Mouse (Mus musculus) monocyte, adult 2 months (primary cell): ENCODE measurements around the gene Acsf3.

Source experiments
- DNase-seq, 2 experiments: peaks; one replicate each; pipeline ENCODE4 v3.0.0; 2022; ENCODE audit warnings: low spot score in 2 of 2, low read depth in 1 of 2

The Acsf3 gene

DNA sequence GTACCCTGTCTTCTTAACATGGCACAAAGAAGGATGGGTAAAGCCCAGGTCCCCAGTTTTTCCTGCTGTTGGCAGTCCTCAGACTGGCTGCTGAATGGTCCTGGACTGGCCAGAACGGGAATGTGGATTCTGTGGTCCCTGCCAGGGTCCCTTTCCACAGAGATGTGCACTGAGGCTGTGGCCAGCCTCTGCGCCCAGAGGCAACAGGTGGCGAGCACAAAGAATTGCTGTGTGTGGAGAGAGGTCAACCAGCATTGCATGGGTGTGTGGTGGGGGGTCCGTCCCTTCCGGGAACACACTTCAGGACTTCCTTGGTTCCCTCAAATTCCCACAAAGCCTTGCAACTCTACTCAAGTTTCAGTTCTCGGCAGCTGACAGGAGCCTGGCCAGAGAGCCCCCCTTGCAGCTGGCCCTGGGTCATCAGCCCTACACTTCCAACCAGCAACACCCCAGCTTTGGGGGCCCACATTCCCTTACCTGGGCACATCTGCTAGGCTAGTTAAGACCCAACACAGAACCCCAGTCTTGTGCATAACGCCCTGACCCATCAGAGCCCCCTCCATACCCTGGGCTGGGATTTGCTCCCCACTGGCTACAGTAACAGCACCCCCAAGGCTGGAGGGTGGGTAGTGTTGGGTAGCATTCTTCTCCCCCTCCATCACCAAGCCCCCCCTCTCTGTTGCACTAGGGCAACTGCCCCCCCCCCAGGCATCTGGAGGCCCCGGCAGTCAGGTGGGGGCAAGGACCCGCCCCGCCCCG lies 74.0 kb downstream of the Acsf3 start:
- DNase-seq: no peak

DNA sequence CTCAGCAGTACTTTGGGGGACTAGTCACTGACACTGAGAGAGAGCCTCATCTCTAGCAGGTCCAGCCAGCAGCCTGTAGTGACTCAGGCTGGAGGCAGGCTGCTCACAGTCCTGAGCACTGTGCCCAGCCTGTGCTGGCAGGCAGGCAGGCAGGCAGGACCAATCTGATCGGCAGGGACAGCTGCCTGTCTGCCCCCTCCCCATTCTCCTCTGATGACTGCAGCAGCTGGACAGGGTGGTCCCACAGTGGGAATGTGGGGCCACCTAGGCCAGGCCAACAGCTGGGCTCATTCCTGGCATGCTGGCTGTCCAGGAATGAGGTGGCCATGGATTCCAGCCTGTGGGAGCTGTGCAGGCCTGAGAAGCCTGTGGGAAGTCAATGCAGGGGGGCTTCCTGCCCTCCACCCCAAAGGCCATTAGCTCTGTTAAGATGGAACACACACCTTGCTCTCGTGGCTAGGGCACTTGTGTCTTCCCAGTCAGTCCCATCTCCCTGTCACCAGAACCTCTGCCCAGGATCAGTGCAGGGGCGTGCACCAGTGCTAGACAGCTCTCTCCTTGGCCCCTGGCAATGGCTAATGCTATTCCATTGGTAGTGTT lies 75.5 kb downstream of the Acsf3 start:
- DNase-seq: no peak

DNA sequence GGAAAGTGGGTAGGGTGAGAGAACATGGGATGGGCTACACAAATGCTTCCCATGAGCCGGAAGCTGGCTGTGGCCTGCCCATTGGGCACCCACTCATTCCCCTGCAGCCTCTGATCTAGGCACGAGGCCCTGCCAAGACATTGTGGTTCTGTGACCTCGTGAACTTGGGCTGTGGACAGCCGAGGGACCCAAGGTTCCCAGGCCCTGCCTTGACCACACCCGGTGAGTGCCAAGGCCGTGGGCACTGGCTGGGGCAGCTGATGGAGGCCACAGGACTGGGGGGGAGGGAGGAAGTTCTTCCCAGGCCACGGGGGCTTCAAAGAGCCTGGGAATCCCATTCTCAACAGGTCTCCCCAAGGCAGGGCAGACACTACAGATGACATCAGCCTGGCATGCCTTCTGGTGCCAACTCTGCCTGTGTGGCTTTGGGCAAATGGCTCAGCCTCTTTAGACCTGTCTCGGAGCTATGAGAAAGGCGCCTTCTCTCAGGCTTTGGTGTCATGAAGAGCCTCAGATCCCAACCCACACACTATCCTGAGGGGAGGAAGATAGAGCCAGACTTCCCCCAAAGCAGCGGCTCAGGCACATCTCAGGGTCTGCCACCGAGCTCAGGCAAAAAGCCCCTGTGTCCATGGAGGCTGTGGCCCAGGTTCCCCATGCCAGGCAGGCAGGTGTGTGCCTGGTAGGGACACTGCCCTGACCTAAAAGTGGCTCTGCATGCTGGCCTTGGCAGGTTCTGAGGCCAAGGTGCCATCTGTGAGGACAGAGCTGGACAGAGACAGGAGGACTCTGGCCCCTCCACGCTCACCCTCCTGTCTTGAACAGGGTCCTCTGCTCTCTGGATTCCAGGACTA lies 76.6 kb downstream of the Acsf3 start:
- no peak for DNase-seq

DNA sequence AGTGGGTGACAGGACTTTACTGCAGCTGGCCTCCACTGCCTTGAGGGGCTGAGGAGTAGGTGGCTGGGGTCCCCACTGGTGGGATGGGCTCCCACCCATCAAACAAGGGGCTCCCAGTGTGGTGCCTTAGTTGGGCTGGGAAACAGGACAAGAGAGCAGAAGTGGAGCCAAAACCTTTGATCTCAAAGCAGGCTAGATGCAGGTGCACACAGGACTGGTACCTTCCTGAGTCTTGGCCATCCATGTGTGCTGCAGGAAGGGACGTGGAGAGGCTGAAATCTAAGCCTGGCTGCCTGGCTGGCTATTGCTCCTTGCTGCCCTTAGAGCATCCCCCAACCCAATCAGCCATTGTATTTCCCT lies 77.2 kb downstream of the Acsf3 start:
- DNase-seq: no peak

DNA sequence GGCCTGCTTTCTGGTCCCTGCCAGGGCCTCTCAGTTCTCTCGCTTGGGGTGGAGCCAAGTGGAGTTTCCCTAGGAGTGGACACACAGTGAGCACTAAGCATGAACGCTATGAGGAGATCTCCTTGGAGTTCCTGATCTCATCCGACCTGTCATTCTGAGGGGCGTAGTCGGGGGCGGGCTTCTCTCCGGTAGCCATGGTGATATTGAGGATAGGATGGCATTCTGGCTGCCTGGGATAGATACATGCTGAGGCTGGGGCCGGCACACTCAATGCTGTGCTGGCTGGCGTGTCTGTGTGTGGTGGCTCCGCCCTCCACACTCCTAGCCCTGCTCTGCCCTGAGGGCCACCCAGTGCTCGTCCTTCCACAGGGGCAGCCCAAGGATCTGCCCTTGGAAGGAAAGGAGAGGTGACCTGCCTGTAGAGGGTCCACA lies 78.1 kb downstream of the Acsf3 start:
- DNase-seq: no peak

DNA sequence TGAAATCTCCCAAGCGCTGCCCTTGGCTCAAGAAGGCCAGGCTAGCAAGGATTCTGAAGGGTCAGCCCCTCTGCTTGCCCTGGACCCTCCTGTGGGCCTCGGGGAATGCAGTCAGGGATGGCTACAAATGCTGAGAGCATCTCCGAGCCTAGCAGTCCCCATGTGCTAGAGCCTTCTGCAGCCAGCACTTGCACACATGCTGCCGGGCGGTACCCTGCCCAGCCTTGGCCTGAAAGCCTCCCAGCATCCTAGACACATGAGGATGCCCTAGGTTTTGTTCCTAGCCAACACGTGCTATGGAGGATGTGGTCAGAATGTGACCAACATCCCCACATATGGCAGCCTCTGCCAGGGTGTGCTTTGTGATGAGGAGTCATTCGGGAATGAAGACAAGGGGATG lies 79.1 kb downstream of the Acsf3 start:
- no peak for DNase-seq

DNA sequence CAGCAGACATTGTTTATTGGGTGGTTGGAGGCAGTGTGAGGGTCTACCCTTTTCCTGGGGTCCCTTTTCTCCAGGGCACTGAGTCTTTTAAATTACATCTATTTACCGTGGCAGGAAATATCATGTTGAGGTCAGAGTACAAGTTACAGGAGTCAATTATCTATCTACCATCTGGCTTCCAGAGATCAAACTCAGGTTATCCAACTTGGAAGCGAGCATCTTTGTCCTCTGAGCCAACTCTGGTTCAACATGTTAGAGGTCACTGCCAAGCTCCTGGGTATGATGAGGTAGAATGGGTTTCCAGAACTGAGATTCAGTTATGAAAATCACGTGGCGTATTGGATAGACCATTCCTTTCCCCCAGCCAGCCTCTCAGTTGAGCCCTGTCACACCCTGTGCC lies 79.8 kb downstream of the Acsf3 start:
- DNase-seq: no peak

DNA sequence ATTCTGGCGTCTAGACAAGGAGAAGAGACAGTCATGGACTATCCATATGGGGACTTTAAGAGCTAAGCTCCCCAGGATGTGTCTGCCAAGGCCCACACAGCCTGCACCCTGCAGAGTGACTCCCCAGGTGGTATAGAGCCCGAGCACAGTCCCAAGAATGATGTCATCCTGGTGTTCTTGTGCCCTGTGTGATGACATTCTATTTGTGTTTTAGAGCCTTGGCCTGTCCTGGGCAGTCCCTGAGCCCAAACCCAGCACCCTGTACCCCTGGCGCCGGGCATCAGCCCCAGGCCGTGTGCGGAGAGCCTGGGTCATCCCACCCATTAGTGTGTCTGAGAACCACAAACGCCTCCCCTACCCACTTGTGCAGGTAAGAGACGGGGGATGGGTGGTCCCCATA lies 81.0 kb downstream of the Acsf3 start:
- no peak for DNase-seq

DNA sequence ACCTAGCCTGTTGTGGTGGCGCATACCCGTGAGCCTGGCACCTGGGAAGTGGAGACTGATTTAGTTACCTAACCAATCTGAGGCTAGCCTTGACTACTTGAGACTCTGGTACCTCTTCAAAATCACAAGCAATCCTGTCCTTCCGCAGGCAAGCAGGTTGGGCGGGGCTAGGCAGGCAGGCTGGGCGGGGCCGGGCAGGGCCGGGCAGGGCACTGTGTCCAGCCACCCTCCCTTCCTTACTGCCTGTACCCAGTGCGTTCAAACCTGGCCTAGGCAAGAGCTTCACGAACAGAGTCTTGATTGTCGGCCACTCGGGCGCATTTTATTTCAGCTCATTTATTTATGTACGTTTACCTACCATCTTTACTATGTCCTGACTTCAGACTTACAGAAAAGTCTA lies 84.6 kb downstream of the Acsf3 start:
- DNase-seq: no peak

DNA sequence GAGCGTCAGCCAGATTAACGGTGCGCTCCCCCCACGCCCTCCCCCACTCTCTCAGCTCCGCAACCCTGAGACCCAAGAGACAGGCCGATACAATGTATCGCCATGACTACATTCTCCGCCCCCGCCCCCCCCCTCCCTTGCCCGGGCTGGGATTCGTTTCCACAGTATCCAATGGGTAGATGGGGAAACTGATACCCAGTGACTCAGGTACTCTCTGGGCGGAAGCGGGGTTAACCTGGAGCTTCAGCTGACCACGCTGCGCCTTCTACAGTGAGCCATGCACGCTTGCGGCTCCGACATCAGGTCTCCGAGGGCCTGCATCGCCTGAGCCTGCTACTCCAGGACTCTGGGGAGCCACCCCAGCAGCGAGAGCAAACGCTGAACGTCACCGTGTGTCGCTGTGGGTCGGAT lies 89.4 kb downstream of the Acsf3 start:
- no peak for DNase-seq

DNA sequence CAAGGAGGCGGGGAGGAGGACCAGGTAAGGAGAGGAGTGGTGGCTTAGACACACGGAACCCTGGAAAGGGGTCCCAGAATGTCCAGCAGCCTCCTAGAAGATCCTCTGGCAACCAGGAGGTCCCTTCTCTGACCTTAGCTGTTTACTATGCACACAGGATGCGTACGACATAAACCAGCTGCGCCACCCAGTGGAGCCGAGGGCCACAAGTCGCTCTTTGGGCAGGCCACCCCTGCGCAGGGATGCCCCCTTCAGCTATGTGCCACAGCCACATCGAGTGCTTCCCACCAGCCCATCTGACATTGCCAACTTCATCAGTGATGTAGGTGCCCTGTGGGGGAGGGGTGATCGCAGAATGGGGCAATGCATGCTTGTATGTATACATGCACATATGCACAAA lies 90.2 kb downstream of the Acsf3 start:
- no peak for DNase-seq

DNA sequence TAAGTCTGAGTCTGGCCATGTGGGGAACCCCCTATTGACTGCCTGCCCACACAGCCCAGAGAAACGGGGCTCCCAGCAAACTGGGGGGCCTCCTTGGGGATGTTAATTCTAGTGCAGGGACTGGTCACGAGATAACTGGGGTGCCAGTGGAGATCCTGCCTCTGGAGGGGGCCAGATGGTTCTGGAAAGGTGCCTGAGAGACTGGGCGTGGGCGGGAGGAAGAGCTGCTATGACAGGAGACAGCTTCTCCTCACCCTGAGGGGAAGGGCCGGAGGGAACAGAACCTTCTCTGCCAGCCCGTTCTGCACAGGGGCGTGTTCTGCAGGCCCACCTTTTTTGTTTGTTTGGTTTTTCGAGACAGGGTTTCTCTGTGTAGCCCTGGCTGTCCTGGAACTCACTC lies 90.9 kb downstream of the Acsf3 start:
- DNase-seq: no peak
